Mouse (Mus musculus) embryonic fibroblast, embryonic 13.5 days (primary cell): ENCODE measurements around the gene 4931428F04Rik.
A peak's percentile ranks its signal among the peaks of the same experiment; 100 is the strongest.

Source experiments
- CTCF ChIP-seq: IDR thresholded peaks from 2 replicates; pipeline ENCODE4 v1.5.1; 2011; ENCODE audit warnings: mild to moderate bottlenecking, control low read depth, low read length, moderate library complexity, borderline replicate concordance; ENCODE audit not compliant: insufficient read depth
- POLR2A ChIP-seq: IDR thresholded peaks from 2 replicates; pipeline ENCODE4 v1.6.1; 2011; ENCODE audit warnings: low read depth, mild to moderate bottlenecking, control low read depth, low read length, moderate library complexity

GRCm38 (mm10) chr8:105254152-105254965 lies 35.3 kb downstream of the 4931428F04Rik start:
- TF ChIP-seq CTCF: peak; percentile 86
- peak; percentile 45; the same call in 1 of the 2 replicates for TF ChIP-seq POLR2A
